Mouse (Mus musculus): Measurements from ENCODE around the gene Nell1.

DNA sequence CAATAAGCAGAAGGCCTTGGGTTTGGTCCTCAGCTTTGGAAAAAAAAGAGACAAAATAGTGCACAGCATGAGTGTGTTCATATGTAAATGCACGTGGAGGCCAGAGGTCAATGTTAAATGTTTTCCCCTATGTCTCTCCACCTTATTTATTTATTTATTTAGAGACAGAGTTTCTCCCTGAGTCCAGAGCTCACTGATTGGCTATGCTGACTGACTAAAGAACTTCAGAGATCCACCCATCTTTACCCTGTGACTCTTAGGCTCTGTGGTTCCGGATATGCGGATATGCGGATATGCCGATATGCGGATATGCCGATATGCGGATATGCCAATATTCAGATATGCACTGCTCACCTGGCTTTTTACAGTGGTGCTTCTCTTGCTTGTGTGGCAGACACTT, 11.3 kb downstream of the Nell1 start:
- TF ChIP-seq CTCF (IDR thresholded peaks at IDR 0.05; ENCODE audit: low read depth) (no peak), EP300 (IDR thresholded peaks at IDR 0.05; ENCODE audit: low read depth) (no peak)

Measured in heart, postnatal 0 days (tissue).